Mouse (Mus musculus): ENCODE measurements at regions not wholly inside any gene's neighbourhood (a gene's known extent, or its start where the extent isn't known, plus 50 kb on each side); places are given as distances from the start of the nearest gene placed in this dataset.

DNA sequence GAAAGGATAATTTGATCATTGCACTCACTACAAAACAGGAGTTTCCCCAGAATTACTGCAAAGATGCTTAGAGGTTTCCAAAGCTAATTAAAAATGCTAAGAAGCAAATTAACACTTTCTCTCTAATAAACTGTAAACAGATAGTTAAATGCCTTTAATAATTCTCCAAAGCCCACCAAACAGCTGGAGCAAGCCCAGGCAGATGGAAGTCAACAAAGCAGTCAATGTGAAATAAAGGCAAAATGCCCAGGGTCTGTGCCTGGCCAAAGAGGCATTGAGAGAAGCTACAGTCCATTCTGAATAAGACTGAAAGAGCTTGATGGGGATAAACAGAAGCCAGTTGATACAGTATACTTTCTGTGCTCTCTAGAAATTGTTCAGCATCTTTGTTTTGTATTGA, 215.6 kb upstream of the Lrfn5 start:
- peak; percentile 69 for DNase-seq (ENCODE audit: low read depth)
- TF ChIP-seq CTCF (IDR thresholded peaks at IDR 0.05; ENCODE audit: borderline replicate concordance, extremely low read depth, insufficient read depth, insufficient read length) (no peak), POLR2A (IDR thresholded peaks at IDR 0.05; ENCODE audit: borderline replicate concordance, extremely low read depth, insufficient read depth, insufficient read length, poor library complexity, severe bottlenecking) (no peak)

DNA sequence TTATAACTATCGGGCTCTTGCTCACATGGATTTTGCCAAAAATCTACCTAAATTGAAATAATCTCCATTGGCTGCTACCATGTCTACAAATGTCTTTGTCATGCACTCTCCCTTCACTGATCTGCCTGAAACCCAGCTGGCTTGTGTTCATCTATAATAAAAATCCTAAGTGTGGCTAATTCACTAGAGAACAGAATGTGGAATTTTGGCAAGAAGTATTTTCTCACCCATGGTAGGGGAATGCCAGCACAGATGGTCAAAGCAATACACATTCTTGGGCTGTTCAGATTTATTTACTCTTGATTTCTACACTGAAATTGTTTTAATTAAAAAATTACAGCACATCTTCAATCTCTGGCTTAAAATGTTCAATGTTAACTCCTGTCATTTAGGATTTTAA, 200.8 kb upstream of the Lrfn5 start:
- DNase-seq (ENCODE audit: low read depth) = peak; percentile 82
- TF ChIP-seq CTCF (IDR thresholded peaks at IDR 0.05; ENCODE audit: borderline replicate concordance, extremely low read depth, insufficient read depth, insufficient read length) (no peak), POLR2A (IDR thresholded peaks at IDR 0.05; ENCODE audit: borderline replicate concordance, extremely low read depth, insufficient read depth, insufficient read length, poor library complexity, severe bottlenecking) (no peak)

GRCm38 (mm10) chr12:61332164-61332563, 190.8 kb upstream of the Lrfn5 start:
- no peak for DNase-seq (ENCODE audit: low read depth)
- no peak for TF ChIP-seq POLR2A (IDR thresholded peaks at IDR 0.05; ENCODE audit: borderline replicate concordance, extremely low read depth, insufficient read depth, insufficient read length, poor library complexity, severe bottlenecking)
